Mouse (Mus musculus): Measurements from ENCODE around the gene Acadsb. TPM values are rescaled to one million over a fixed set of nuclear protein-coding genes. Genes with fewer than 3 reads are reported as not detected.

Acadsb gene
- total RNA-seq, 1 experiment from 2014 or later, result 297 TPM

GRCm38 (mm10) chr7:131465117-131465601, 54.8 kb downstream of the Acadsb start:
- no peak for DNase-seq

GRCm38 (mm10) chr7:131465735-131466134, 55.3 kb downstream of the Acadsb start:
- DNase-seq, result no peak

GRCm38 (mm10) chr7:131467312-131467711, 56.9 kb downstream of the Acadsb start:
- no peak for DNase-seq

GRCm38 (mm10) chr7:131469506-131469905, 59.1 kb downstream of the Acadsb start:
- no peak for DNase-seq

- no peak for DNase-seq
Measured at GRCm38 (mm10) chr7:131471551-131471950, 61.1 kb downstream of the Acadsb start.

- no peak for DNase-seq
Measured at GRCm38 (mm10) chr7:131477140-131477539, 66.7 kb downstream of the Acadsb start.

- no peak for DNase-seq
Measured at GRCm38 (mm10) chr7:131478403-131478802, 68.0 kb downstream of the Acadsb start.

Other genes starting within 250 kb of the Acadsb start
- not detected in 2 replicates for gene 5430419D17Rik, start 236.2 kb upstream of the Acadsb start, total RNA-seq (2021)
- not detected in 2 replicates for gene Cuzd1, start 88.3 kb upstream of the Acadsb start, total RNA-seq (2021)
- not detected in 2 replicates for gene Fam24b, start 81.1 kb upstream of the Acadsb start, total RNA-seq (2021)
- not detected in 2 replicates for gene Fam24a, start 76.7 kb upstream of the Acadsb start, total RNA-seq (2021)
- gene 2310057M21Rik, start 47.8 kb upstream of the Acadsb start, total RNA-seq (2021), result 19.9 and 23.1 TPM in 2 replicates
- 37.2 and 39.6 TPM in 2 replicates for gene Pstk, start 39.5 kb upstream of the Acadsb start, total RNA-seq (2021)
- 29.8 and 32.5 TPM in 2 replicates for gene Ikzf5, start 80 bp upstream of the Acadsb start, total RNA-seq (2021)
- not detected in 2 replicates for gene Hmx3, start 132.3 kb downstream of the Acadsb start, total RNA-seq (2021)
- gene Hmx2, start 138.2 kb downstream of the Acadsb start, total RNA-seq (2021), result not detected in 2 replicates
- 71.9 and 81.9 TPM in 2 replicates for gene Bub3, start 149.6 kb downstream of the Acadsb start, total RNA-seq (2021)